Mouse (Mus musculus) heart, embryonic 10.5 days (tissue): Measurements from ENCODE around the gene Pkp4. TPM values are rescaled to one million over a fixed set of nuclear protein-coding genes. Genes with fewer than 3 reads are reported as not detected.
A peak's percentile ranks its signal among the peaks of the same experiment; 100 is the strongest.
"Not testable (repeated sequence)": the region's sequence is repeated elsewhere in the genome, so short reads cannot be mapped to it uniquely, and the experiment has no call there.

Experiments
- DNase-seq: peaks from one replicate; pipeline ENCODE4 v3.0.0-alpha.2; 2017; ENCODE audit warnings: low spot score
- H3K27ac ChIP-seq: fragments of 300-500 bp; sonication (generic); 2 replicates; pipeline ENCODE4 v1.5.1; 2016; ENCODE audit warnings: mild to moderate bottlenecking
- H3K27me3 ChIP-seq: fragments of 300-500 bp; sonication (generic); 2 replicates; pipeline ENCODE4 v1.6.1; 2016; ENCODE audit warnings: mild to moderate bottlenecking; ENCODE audit not compliant: poor library complexity, insufficient read depth, severe bottlenecking
- H3K36me3 ChIP-seq: fragments of 300-500 bp; sonication (generic); 2 replicates; pipeline ENCODE4 v1.6.1; 2016; ENCODE audit warnings: mild to moderate bottlenecking, moderate library complexity
- H3K4me1 ChIP-seq: fragments of 300-500 bp; sonication (generic); 2 replicates; pipeline ENCODE4 v1.6.1; 2016; ENCODE audit warnings: mild to moderate bottlenecking
- H3K4me3 ChIP-seq: fragments of 300-500 bp; sonication (generic); 2 replicates; pipeline ENCODE4 v1.5.1; 2016; ENCODE audit warnings: mild to moderate bottlenecking, moderate library complexity
- H3K9me3 ChIP-seq: fragments of 300-500 bp; sonication (generic); 2 replicates; pipeline ENCODE4 v1.6.1; 2016; ENCODE audit warnings: mild to moderate bottlenecking, moderate library complexity
- WGBS: fragments of 180-500 bp; shearing (Covaris S2); methylation state at CpG from one replicate; pipeline ENCODE4 v1.1.7; 2016; 5-methylcytosine and 5-hydroxymethylcytosine counted together
- polyA plus RNA-seq: library from polyadenylated mRNA; unstranded; fragments of >200 nt; fragmentation: Nextera tagmentation; extraction: Ambion mirVana; gene quantifications from 2 replicates; pipeline ENCODE4 v1.2.1, GENCODE M21; 2016

Gene Pkp4
- polyA plus RNA-seq, 1 experiment from 2014 or later, result 18.5 TPM

- not testable (repeated sequence) for H3K27me3 ChIP-seq, H3K4me3 ChIP-seq, H3K27ac ChIP-seq, H3K36me3 ChIP-seq, DNase-seq, H3K9me3 ChIP-seq, H3K4me1 ChIP-seq
- WGBS, result 73% methylated on average over 1 of the region's 1 CpGs
Measured at GRCm38 (mm10) chr2:59395160-59395650, 234.6 kb downstream of the Pkp4 start.

- Histone ChIP-seq H3K27me3 (no peaks in the 10 kb centered on the region), H3K4me3 (no peak overlapping the region), H3K36me3 (no peaks in the 10 kb centered on the region), H3K27ac (no peak overlapping the region), H3K4me1 (peaks cover under 1% of the 10 kb centered on the region; the same call in 1 of the 2 replicates), H3K9me3 (no peaks in the 10 kb centered on the region)
- DNase-seq, result peak; percentile 68
- WGBS, result 93% methylated on average over 1 of the region's 1 CpGs
Measured at GRCm38 (mm10) chr2:59396555-59396954, 235.9 kb downstream of the Pkp4 start.

GRCm38 (mm10) chr2:59397531-59397930 is 236.9 kb downstream of the Pkp4 start:
- no peaks in the 10 kb centered on the region for H3K36me3 ChIP-seq

GRCm38 (mm10) chr2:59400901-59401378 is 240.3 kb downstream of the Pkp4 start:
- peak; percentile 65 for DNase-seq
- 52% methylated on average over 2 of the region's 2 CpGs for WGBS
- H3K27ac ChIP-seq, result no peak overlapping the region

More at GRCm38 (mm10) chr2:59397531-59397930, 236.9 kb downstream of the Pkp4 start:
- H3K4me1 ChIP-seq, result peaks cover 7% of the 10 kb centered on the region; the same call in 1 of the 2 replicates
- DNase-seq, result no peak
- H3K9me3 ChIP-seq, result no peaks in the 10 kb centered on the region
- H3K4me3 ChIP-seq, result no peak overlapping the region
- no peak overlapping the region for H3K27ac ChIP-seq
- H3K27me3 ChIP-seq, result no peaks in the 10 kb centered on the region

GRCm38 (mm10) chr2:59401841-59402461 is 241.3 kb downstream of the Pkp4 start:
- WGBS, result 53% methylated on average over 8 of the region's 8 CpGs
- no peak overlapping the region for H3K4me3 ChIP-seq
- no peaks in the 10 kb centered on the region for H3K9me3 ChIP-seq
- peaks cover 7% of the 10 kb centered on the region for H3K4me1 ChIP-seq
- DNase-seq, result no peak
- H3K36me3 ChIP-seq, result no peaks in the 10 kb centered on the region
- H3K27ac ChIP-seq, result peak overlapping the region; percentile 23; the same call in 1 of the 2 replicates
- no peaks in the 10 kb centered on the region for H3K27me3 ChIP-seq

More at GRCm38 (mm10) chr2:59400901-59401378, 240.3 kb downstream of the Pkp4 start:
- no peaks in the 10 kb centered on the region for H3K27me3 ChIP-seq
- H3K36me3 ChIP-seq, result no peaks in the 10 kb centered on the region
- H3K4me1 ChIP-seq, result peaks cover 7% of the 10 kb centered on the region; the same call in 1 of the 2 replicates
- no peak overlapping the region for H3K4me3 ChIP-seq
- H3K9me3 ChIP-seq, result no peaks in the 10 kb centered on the region

- H3K4me1 ChIP-seq, result peaks cover 20% of the 10 kb centered on the region
- DNase-seq, result no peak
- H3K36me3 ChIP-seq, result no peaks in the 10 kb centered on the region
- no peak overlapping the region for H3K27ac ChIP-seq
- H3K9me3 ChIP-seq, result no peaks in the 10 kb centered on the region
- H3K27me3 ChIP-seq, result no peaks in the 10 kb centered on the region
- H3K4me3 ChIP-seq, result no peak overlapping the region
- 84% methylated on average over 8 of the region's 8 CpGs for WGBS
Measured at GRCm38 (mm10) chr2:59404022-59404421, 243.4 kb downstream of the Pkp4 start.

Other genes with a start within 250 kb of the Pkp4 start
- 0.24 and 0.51 TPM in 2 replicates for gene Ccdc148, start 167 bp upstream of the Pkp4 start, polyA plus RNA-seq